In genomic region chr7:35501995-35502394, GRCm38 (mm10) we compare ENCODE assay signal across 10 mouse cellular contexts. TPM values are rescaled to one million over a fixed set of nuclear protein-coding genes. Genes with fewer than 3 reads are reported as not detected.
A peak's percentile ranks its signal among the peaks of the same experiment; 100 is the strongest.
DNase-seq lines count a peak whose midpoint lies in the region; ATAC-seq and TF ChIP-seq lines count a peak whose summit lies in the region.
"Had no signal": no experiment of that assay in that cellular context is flagged by ENCODE, and none has a peak within 500 bp of the region (broad histone marks: within the 10 kb centered on the region; RNA-seq: fewer than 3 reads in every experiment).

No protein-coding gene starts in this region.

- DNase-seq in heart, adult 18-20 months: no peak
- peak; percentile 17 for DNase-seq in right cerebral cortex, postnatal 4 days
- no peak for DNase-seq in right cerebral cortex, adult 18-20 months
- peak; percentile 25 for DNase-seq in stomach, postnatal 0 days (ENCODE audit: low spot score)
- no peak for DNase-seq in adrenal gland, adult (ENCODE audit: inconsistent age in 2 of 2, low spot score in 1 of 2)
- no peak for DNase-seq in thymus, adult 18-20 months

- H3K4me3 ChIP-seq in heart, embryonic 16.5 days (ENCODE audit: low read length): no peak overlapping the region
- H3K4me3 ChIP-seq in kidney, embryonic 14.5 days (ENCODE audit: low read length): no peak overlapping the region
- no peak overlapping the region for H3K4me3 ChIP-seq in stomach, postnatal 0 days (ENCODE audit: low read depth, low read length)

- H3K27me3 ChIP-seq in heart, embryonic 16.5 days (ENCODE audit: control insufficient read depth, insufficient read depth, low read length): no peaks in the 10 kb centered on the region
- no peaks in the 10 kb centered on the region for H3K27me3 ChIP-seq in kidney, embryonic 14.5 days (ENCODE audit: control insufficient read depth, insufficient read depth, low read length)
- no peaks in the 10 kb centered on the region for H3K27me3 ChIP-seq in stomach, postnatal 0 days (ENCODE audit: control insufficient read depth, insufficient read depth, low read length)

- no peaks in the 10 kb centered on the region for H3K4me1 ChIP-seq in heart, embryonic 16.5 days (ENCODE audit: control insufficient read depth, insufficient read depth, low read length)
- H3K4me1 ChIP-seq in kidney, embryonic 14.5 days (ENCODE audit: control insufficient read depth, insufficient read depth, low read length): no peaks in the 10 kb centered on the region
- no peaks in the 10 kb centered on the region for H3K4me1 ChIP-seq in stomach, postnatal 0 days (replicated peaks; ENCODE audit: control insufficient read depth, insufficient read depth)

- 28% methylated on average over 4 of the region's 4 CpGs for WGBS in heart, embryonic 16.5 days
- WGBS in kidney, embryonic 14.5 days: 26% methylated on average over 4 of the region's 4 CpGs
- WGBS in stomach, postnatal 0 days: 29% methylated on average over 4 of the region's 4 CpGs

- H3K27ac ChIP-seq in heart, embryonic 16.5 days (ENCODE audit: low read length): no peak overlapping the region
- no peak overlapping the region for H3K27ac ChIP-seq in kidney, embryonic 14.5 days (ENCODE audit: low read depth, low read length)
- H3K27ac ChIP-seq in stomach, postnatal 0 days (replicated peaks): no peak overlapping the region

- no peaks in the 10 kb centered on the region for H3K9me3 ChIP-seq in heart, embryonic 16.5 days (replicated peaks; ENCODE audit: control insufficient read depth, low read length)
- no peaks in the 10 kb centered on the region for H3K9me3 ChIP-seq in kidney, embryonic 14.5 days (ENCODE audit: control insufficient read depth, low read length)
- no peaks in the 10 kb centered on the region for H3K9me3 ChIP-seq in stomach, postnatal 0 days (ENCODE audit: control insufficient read depth, low read length)

- no peak overlapping the region for H3K9ac ChIP-seq in heart, embryonic 16.5 days (ENCODE audit: low read length)
- no peak overlapping the region for H3K9ac ChIP-seq in kidney, embryonic 14.5 days (ENCODE audit: low read depth, low read length)
- no peak overlapping the region for H3K9ac ChIP-seq in stomach, postnatal 0 days (ENCODE audit: low read length)

- no peak overlapping the region for H3K4me2 ChIP-seq in heart, embryonic 16.5 days (ENCODE audit: low read depth, low read length)
- H3K4me2 ChIP-seq in kidney, embryonic 14.5 days (replicated peaks; ENCODE audit: low read depth, low read length): no peak overlapping the region
- no peak overlapping the region for H3K4me2 ChIP-seq in stomach, postnatal 0 days (replicated peaks; ENCODE audit: low read depth)

- H3K36me3 ChIP-seq in heart, embryonic 16.5 days (ENCODE audit: control insufficient read depth, insufficient read depth): no peaks in the 10 kb centered on the region
- H3K36me3 ChIP-seq in kidney, embryonic 14.5 days (ENCODE audit: control insufficient read depth, insufficient read depth, low read length): no peaks in the 10 kb centered on the region
- H3K36me3 ChIP-seq in stomach, postnatal 0 days (ENCODE audit: control insufficient read depth, insufficient read depth, low read length): no peaks in the 10 kb centered on the region

- peak; percentile 72; the same call in 1 of the 2 replicates for ATAC-seq in heart, embryonic 16.5 days (replicated peaks; ENCODE audit: extremely low read depth, insufficient read depth, low FRiP score)
- peak; percentile 75; the same call in 1 of the 2 replicates for ATAC-seq in kidney, embryonic 14.5 days (ENCODE audit: low FRiP score, low TSS enrichment)
- ATAC-seq in stomach, postnatal 0 days (ENCODE audit: low FRiP score, low TSS enrichment): no peak

- peak; percentile 67 for TF ChIP-seq CTCF in stomach, postnatal 0 days (IDR thresholded peaks at IDR 0.05; ENCODE audit: low read depth)

- TF ChIP-seq EP300 in stomach, postnatal 0 days (optimal IDR thresholded peaks at IDR 0.05): no peak

RNA-seq across cellular contexts. Expression of gene Tdrd12, which starts 35.5 kb away (rescaled TPM):
- 1.5 and 1.7 TPM in 2 replicates for polyA plus RNA-seq in heart, embryonic 16.5 days (2015; fragmentation: Nextera tagmentation; extraction: Ambion mirVana)
- total RNA-seq in heart, adult 18-20 months (2021): under 1 TPM in 1 of 2 experiments, not detected in 1; 0.07 TPM
- polyA plus RNA-seq in kidney, embryonic 14.5 days (2014; fragmentation: Nextera tagmentation; extraction: Ambion mirVana): 0.26 and 0.30 TPM in 2 replicates
- 0.19 and 0.47 TPM in 2 replicates for polyA plus RNA-seq in stomach, postnatal 0 days (2015; fragmentation: Nextera tagmentation; extraction: Ambion mirVana)
- total RNA-seq: hematopoietic stem cell, adult 5-6 weeks; neutrophil, adult 5-6 weeks had no signal

RNA-seq across cellular contexts. Expression of gene Slc7a9, which starts 53.4 kb away (rescaled TPM):
- polyA plus RNA-seq in heart, embryonic 16.5 days (2015; fragmentation: Nextera tagmentation; extraction: Ambion mirVana): 0.27 and 0.56 TPM in 2 replicates
- total RNA-seq in heart, adult 18-20 months (2021): not detected
- polyA plus RNA-seq in kidney, embryonic 14.5 days (2014; fragmentation: Nextera tagmentation; extraction: Ambion mirVana): 4.1 and 4.6 TPM in 2 replicates
- 0.13 and 0.30 TPM in 2 replicates for polyA plus RNA-seq in stomach, postnatal 0 days (2015; fragmentation: Nextera tagmentation; extraction: Ambion mirVana)
- total RNA-seq: hematopoietic stem cell, adult 5-6 weeks; neutrophil, adult 5-6 weeks had no signal

RNA-seq across cellular contexts. Expression of gene Nudt19, which starts 54.1 kb away (rescaled TPM):
- 138 and 142 TPM in 2 replicates for polyA plus RNA-seq in heart, embryonic 16.5 days (2015; fragmentation: Nextera tagmentation; extraction: Ambion mirVana)
- 10 to 100 TPM; 69.2 to 80.4 TPM for total RNA-seq in heart, adult 18-20 months (2021)
- 63.7 and 65.5 TPM in 2 replicates for polyA plus RNA-seq in kidney, embryonic 14.5 days (2014; fragmentation: Nextera tagmentation; extraction: Ambion mirVana)
- 60.8 and 68.9 TPM in 2 replicates for polyA plus RNA-seq in stomach, postnatal 0 days (2015; fragmentation: Nextera tagmentation; extraction: Ambion mirVana)

Comparison
In these comparisons a context has a peak if more than half of its experiments do, and no peak if none do; other contexts are left out.
1. DNase-seq: peak in right cerebral cortex, postnatal 4 days (single experiment) and stomach, postnatal 0 days (single experiment); none in heart, adult 18-20 months (0 of 2), right cerebral cortex, adult 18-20 months (single experiment), adrenal gland, adult (0 of 2) and thymus, adult 18-20 months (0 of 2).